Mouse (Mus musculus): Measurements from ENCODE around the gene Ube2m.
"Not testable (repeated sequence)": the region's sequence is repeated elsewhere in the genome, so short reads cannot be mapped to it uniquely, and the experiment has no call there.

Gene Ube2m

GRCm38 (mm10) chr7:13037901-13038555 lies at the start of gene Ube2m:
Ube2m (minus strand) TSS chr7:13038275.
- DNase-seq: peak; percentile 100

- no peak for DNase-seq
These were observed 34.2 kb upstream of the Ube2m start for GRCm38 (mm10) chr7:13072293-13072692.

- not testable (repeated sequence) for DNase-seq
These were observed 25.3 kb upstream of the Ube2m start for GRCm38 (mm10) chr7:13063399-13063798.

- DNase-seq: no peak
These were observed 21.5 kb upstream of the Ube2m start for GRCm38 (mm10) chr7:13059536-13059935.

- no peak for DNase-seq
These were observed 19.0 kb upstream of the Ube2m start for GRCm38 (mm10) chr7:13056913-13057700.

GRCm38 (mm10) chr7:13054287-13055010 lies 16.4 kb upstream of the Ube2m start, which contains the start of gene Mzf1:
Mzf1 (minus strand) TSS chr7:13054764.
- peak; percentile 98 for DNase-seq

- DNase-seq: no peak
These were observed 15.8 kb upstream of the Ube2m start for GRCm38 (mm10) chr7:13053961-13054286.

- DNase-seq: no peak
These were observed 15.4 kb upstream of the Ube2m start for GRCm38 (mm10) chr7:13053501-13053900.

- no peak for DNase-seq
These were observed 14.9 kb upstream of the Ube2m start for GRCm38 (mm10) chr7:13053001-13053400.

- DNase-seq: peak; percentile 65 to 71
These were observed 8.0 kb upstream of the Ube2m start for GRCm38 (mm10) chr7:13046084-13046483.

- no peak for DNase-seq
These were observed 6.2 kb upstream of the Ube2m start for GRCm38 (mm10) chr7:13044254-13044625.

- peak; percentile 86 to 90 for DNase-seq
These were observed 5.6 kb upstream of the Ube2m start for GRCm38 (mm10) chr7:13043445-13044253.

- no peak for DNase-seq
These were observed 5.0 kb upstream of the Ube2m start for GRCm38 (mm10) chr7:13043120-13043444.

- no peak for DNase-seq
These were observed 4.4 kb upstream of the Ube2m start for GRCm38 (mm10) chr7:13042511-13042910.

- DNase-seq: no peak
These were observed 3.2 kb upstream of the Ube2m start for GRCm38 (mm10) chr7:13041256-13041655.

- DNase-seq: peak in 1 of 2 experiments; percentile 11
These were observed 1.1 kb upstream of the Ube2m start for GRCm38 (mm10) chr7:13039181-13039580.

GRCm38 (mm10) chr7:13038621-13039169 lies 620 bp upstream of the Ube2m start:
- DNase-seq: peak; percentile 41 to 71

GRCm38 (mm10) chr7:13037366-13037765 lies 709 bp downstream of the Ube2m start:
- DNase-seq: no peak

- peak in 1 of 2 experiments; percentile 11 for DNase-seq
These were observed 1.3 kb downstream of the Ube2m start for GRCm38 (mm10) chr7:13036806-13037205.

GRCm38 (mm10) chr7:13035211-13035855 lies 2.7 kb downstream of the Ube2m start:
- DNase-seq: peak; percentile 55 to 68

GRCm38 (mm10) chr7:13034148-13034977 lies 3.7 kb downstream of the Ube2m start, which contains the start of gene Chmp2a:
Chmp2a (minus strand) TSS chr7:13034807.
- DNase-seq: peak; percentile 99
